Mouse (Mus musculus) heart, adult 2 months (tissue): Measurements from ENCODE around the gene Acer1. TPM values are rescaled to one million over a fixed set of nuclear protein-coding genes. Genes with fewer than 3 reads are reported as not detected.

Experiments
- DNase-seq, 2 experiments: peaks; one replicate each; pipeline ENCODE4 v3.0.0; 2021
- H3K27ac ChIP-seq: fragments of 200-600 bp; 2 replicates; pipeline ENCODE4 v1.8.1; 2022
- H3K27me3 ChIP-seq: fragments of 200-500 bp; 2 replicates; pipeline ENCODE4 v1.6.1; 2012; ENCODE audit warnings: mild to moderate bottlenecking, low read length, inconsistent platforms, mixed read lengths; ENCODE audit not compliant: control insufficient read depth, insufficient read depth
- H3K36me3 ChIP-seq: fragments of 200-500 bp; 2 replicates; pipeline ENCODE4 v1.6.1; 2012; ENCODE audit warnings: low read length, inconsistent platforms; ENCODE audit not compliant: control insufficient read depth, insufficient read depth
- H3K4me1 ChIP-seq: fragments of 200-500 bp; 2 replicates; pipeline ENCODE4 v1.6.1; 2011; ENCODE audit warnings: low read length; ENCODE audit not compliant: control insufficient read depth, insufficient read depth
- H3K4me3 ChIP-seq: fragments of 200-600 bp; 2 replicates; pipeline ENCODE4 v1.8.1; 2022
- H3K79me2 ChIP-seq: fragments of 200-500 bp; replicated peaks from 2 replicates; pipeline ENCODE4 v1.6.1; 2012; ENCODE audit warnings: mild to moderate bottlenecking, inconsistent platforms, low read length, moderate library complexity, mixed read lengths; ENCODE audit not compliant: control insufficient read depth, insufficient read depth
- H3K9ac ChIP-seq: fragments of 200-500 bp; 2 replicates; pipeline ENCODE4 v1.6.1; 2012; ENCODE audit warnings: low read depth, mild to moderate bottlenecking, control low read depth, inconsistent platforms, low read length, mixed read lengths
- CTCF ChIP-seq: fragments of 200-600 bp; IDR thresholded peaks from 2 replicates; pipeline ENCODE4 v1.8.1; 2022; ENCODE audit warnings: antibody characterized with exemption, mild to moderate bottlenecking, moderate library complexity
- EP300 ChIP-seq: fragments of 200-500 bp; IDR thresholded peaks from 2 replicates; pipeline ENCODE4 v1.6.1; 2011; ENCODE audit warnings: low read depth, low read length, control low read depth; ENCODE audit not compliant: insufficient read depth
- POLR2A ChIP-seq: fragments of 200-500 bp; IDR thresholded peaks from 2 replicates; pipeline ENCODE4 v1.6.1; 2011; ENCODE audit warnings: mild to moderate bottlenecking, low read depth, low read length, control low read depth; ENCODE audit not compliant: insufficient read depth
- WGBS: fragments of 180-500 bp; shearing (Covaris S2); methylation state at CpG from one replicate; pipeline ENCODE4 v1.1.7; 2018; 5-methylcytosine and 5-hydroxymethylcytosine counted together
- intact Hi-C: fragments of 180-260 bp; cut with DNase I; formaldehyde crosslinking; loops from one replicate; pipeline ENCODE4 v1.15.1; 2025
- polyA plus RNA-seq: library from polyadenylated mRNA; depleted of rRNA; stranded (reverse); fragments of >200 nt; gene quantifications from 2 replicates; pipeline ENCODE4 v1.2.3, GENCODE M21; 2012
- total RNA-seq, 2 experiments: library from RNA; stranded (reverse); gene quantifications; 2 replicates each; pipeline ENCODE4 v1.2.3; 2021

Acer1 gene
- total and polyA plus RNA-seq, 3 experiments, result not detected

DNA sequence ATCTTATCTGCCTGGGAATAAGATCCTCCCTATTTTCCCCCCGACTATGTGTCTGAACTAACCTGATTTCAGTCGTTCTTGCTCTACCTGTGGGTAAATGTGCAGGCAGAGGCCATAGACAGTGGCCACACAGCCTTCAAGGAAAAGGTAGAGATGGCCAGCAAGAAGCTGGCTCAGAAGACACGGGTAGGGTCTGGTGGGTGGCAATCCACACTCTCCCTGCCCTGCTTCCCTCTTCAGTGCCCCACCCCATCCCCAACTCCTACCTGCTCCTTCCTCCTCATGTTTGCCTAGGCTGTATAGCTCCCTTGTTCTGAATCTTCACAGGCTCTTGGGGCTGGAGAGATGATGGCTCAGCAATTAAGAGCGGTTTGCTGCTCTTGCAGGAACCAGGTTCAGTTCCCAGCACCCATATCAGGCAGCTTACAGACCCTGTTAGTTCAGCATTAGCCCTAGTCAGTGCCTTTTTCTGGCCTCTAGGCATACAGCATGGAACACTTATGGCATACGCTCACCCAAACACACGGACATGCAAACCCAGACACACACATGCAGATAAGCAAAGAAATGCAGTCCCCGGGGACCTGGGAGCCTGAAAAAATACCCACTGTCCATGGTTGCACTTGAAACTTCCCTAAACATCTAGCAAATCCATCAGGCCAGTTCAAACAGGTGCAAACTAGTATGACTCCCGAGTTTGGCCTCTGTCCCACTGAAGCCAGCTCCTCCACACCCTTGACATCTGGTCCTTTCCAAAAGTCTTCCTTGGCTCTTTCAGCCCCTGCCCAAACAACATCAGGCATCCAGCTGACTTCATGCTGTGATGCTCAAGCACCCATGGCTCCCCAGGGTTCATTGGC, 5.2 kb downstream of the Acer1 start:
- H3K9ac ChIP-seq, result no peak overlapping the region
- no peak overlapping the region for H3K4me3 ChIP-seq
- TF ChIP-seq CTCF, result no peak
- no peak for TF ChIP-seq POLR2A
- TF ChIP-seq EP300, result no peak
- WGBS, result 63% methylated on average over 8 of the region's 8 CpGs
- H3K4me1 ChIP-seq, result no peaks in the 10 kb centered on the region
- peak in 1 of 2 experiments; percentile 8 for DNase-seq
- intact Hi-C loops, result no loop called here
- H3K27me3 ChIP-seq, result no peaks in the 10 kb centered on the region
- no peak overlapping the region for H3K27ac ChIP-seq
- H3K36me3 ChIP-seq, result no peaks in the 10 kb centered on the region
- H3K79me2 ChIP-seq, result no peaks in the 10 kb centered on the region

GRCm38 (mm10) chr17:56975391-56975790, 6.5 kb downstream of the Acer1 start:
- no peaks in the 10 kb centered on the region for H3K27me3 ChIP-seq
- 67% methylated on average over 3 of the region's 3 CpGs for WGBS
- intact Hi-C loops, result no loop called here
- peak in 1 of 2 experiments; percentile 6 for DNase-seq
- H3K4me3 ChIP-seq, result no peak overlapping the region
- H3K9ac ChIP-seq, result no peak overlapping the region
- no peaks in the 10 kb centered on the region for H3K79me2 ChIP-seq
- TF ChIP-seq CTCF, result no peak
- TF ChIP-seq EP300, result no peak
- TF ChIP-seq POLR2A, result no peak
- no peaks in the 10 kb centered on the region for H3K36me3 ChIP-seq
- H3K27ac ChIP-seq, result no peak overlapping the region
- H3K4me1 ChIP-seq, result no peaks in the 10 kb centered on the region

GRCm38 (mm10) chr17:56974708-56975240, 7.2 kb downstream of the Acer1 start:
- H3K4me3 ChIP-seq, result no peak overlapping the region
- intact Hi-C loops, result no loop called here
- TF ChIP-seq CTCF (no peak), POLR2A (no peak), EP300 (no peak)
- no peaks in the 10 kb centered on the region for H3K79me2 ChIP-seq
- H3K27ac ChIP-seq, result no peak overlapping the region
- H3K36me3 ChIP-seq, result no peaks in the 10 kb centered on the region
- WGBS, result 76% methylated on average over 5 of the region's 5 CpGs
- no peaks in the 10 kb centered on the region for H3K27me3 ChIP-seq
- H3K9ac ChIP-seq, result no peak overlapping the region
- H3K4me1 ChIP-seq, result no peaks in the 10 kb centered on the region
- DNase-seq, result peak in 1 of 2 experiments; percentile 5

GRCm38 (mm10) chr17:56973956-56974707, 7.8 kb downstream of the Acer1 start:
- Histone ChIP-seq H3K27ac (no peak overlapping the region), H3K36me3 (no peaks in the 10 kb centered on the region), H3K79me2 (no peaks in the 10 kb centered on the region), H3K27me3 (no peaks in the 10 kb centered on the region), H3K9ac (no peak overlapping the region), H3K4me1 (no peaks in the 10 kb centered on the region), H3K4me3 (no peak overlapping the region)
- 62% methylated on average over 13 of the region's 14 CpGs for WGBS
- intact Hi-C loops, result no loop called here
- TF ChIP-seq CTCF (no peak), EP300 (no peak), POLR2A (no peak)
- DNase-seq, result no peak

DNA sequence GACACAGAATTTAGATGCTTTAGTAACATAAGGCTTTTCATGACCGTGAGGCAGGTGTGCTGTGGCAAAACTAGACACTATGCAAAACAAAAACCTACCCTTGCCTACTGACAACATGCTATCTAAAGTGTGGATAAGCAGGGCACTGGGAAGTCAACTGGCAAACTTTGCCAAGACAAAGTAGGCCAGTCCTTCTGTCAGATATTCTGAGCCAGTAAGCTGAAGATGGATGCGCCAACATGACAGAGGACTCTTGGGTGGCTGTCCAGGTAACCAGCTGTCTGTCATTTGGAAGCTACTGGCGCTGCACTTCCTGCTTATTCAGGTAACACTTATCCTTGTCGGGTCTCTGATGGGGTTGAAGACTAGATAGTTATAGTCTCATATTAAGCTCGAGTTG, 11.8 kb downstream of the Acer1 start:
- Histone ChIP-seq H3K79me2 (no peaks in the 10 kb centered on the region), H3K27ac (no peak overlapping the region), H3K36me3 (no peaks in the 10 kb centered on the region), H3K4me1 (no peaks in the 10 kb centered on the region), H3K9ac (no peak overlapping the region), H3K4me3 (no peak overlapping the region), H3K27me3 (no peaks in the 10 kb centered on the region)
- TF ChIP-seq EP300, result no peak
- TF ChIP-seq POLR2A, result no peak
- no peak for TF ChIP-seq CTCF
- DNase-seq, result no peak
- WGBS, result 52% methylated on average over 5 of the region's 5 CpGs
- intact Hi-C loops, result no loop called here
